Mouse (Mus musculus): Measurements from ENCODE around the gene Rbm19. TPM values are rescaled to one million over a fixed set of nuclear protein-coding genes. Genes with fewer than 3 reads are reported as not detected.
A peak's percentile ranks its signal among the peaks of the same experiment; 100 is the strongest.

Gene Rbm19
- polyA plus RNA-seq, 1 experiment = 8.3 TPM

DNA sequence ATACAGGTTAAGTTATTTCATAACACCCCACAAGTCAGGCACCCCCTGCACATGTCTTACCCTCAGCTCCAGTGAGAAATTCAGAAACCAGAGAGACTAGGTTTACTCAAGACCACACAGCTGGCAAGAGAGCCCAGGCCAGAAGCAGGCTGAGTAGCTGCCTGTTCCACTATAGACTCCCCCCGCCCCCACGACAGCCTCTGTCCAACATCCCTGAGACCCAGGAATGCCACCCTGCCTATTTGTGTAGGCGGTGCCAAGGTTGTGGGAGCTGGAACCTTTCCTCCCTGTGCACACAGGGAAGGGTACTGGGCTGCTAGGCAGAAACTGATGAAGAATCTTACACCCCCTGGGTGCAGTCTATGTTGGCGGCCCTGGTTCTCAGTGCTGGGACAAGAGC lies 91.2 kb downstream of the Rbm19 start:
- H3K27ac ChIP-seq (ENCODE audit: insufficient read depth, low read length) = no peak overlapping the region
- no peaks in the 10 kb centered on the region for H3K4me1 ChIP-seq (ENCODE audit: control insufficient read depth, insufficient read depth, low read length)
- TF ChIP-seq CTCF (IDR thresholded peaks at IDR 0.05; ENCODE audit: extremely low read depth, insufficient read depth, low read length) (no peak), POLR2A (IDR thresholded peaks at IDR 0.05; ENCODE audit: extremely low read depth, insufficient read depth, low read length) (no peak)
- no peak overlapping the region for H3K4me3 ChIP-seq (ENCODE audit: insufficient read depth, low read length)

- Histone ChIP-seq H3K27ac (ENCODE audit: insufficient read depth, low read length) (no peak overlapping the region), H3K4me3 (ENCODE audit: insufficient read depth, low read length) (no peak overlapping the region), H3K4me1 (ENCODE audit: control insufficient read depth, insufficient read depth, low read length) (no peaks in the 10 kb centered on the region)
- TF ChIP-seq CTCF (IDR thresholded peaks at IDR 0.05; ENCODE audit: extremely low read depth, insufficient read depth, low read length) (no peak), POLR2A (IDR thresholded peaks at IDR 0.05; ENCODE audit: extremely low read depth, insufficient read depth, low read length) (no peak)
Measured at GRCm38 (mm10) chr5:120210668-120211067, 94.4 kb downstream of the Rbm19 start.

- H3K4me1 ChIP-seq (ENCODE audit: control insufficient read depth, insufficient read depth, low read length) = no peaks in the 10 kb centered on the region
- no peak for TF ChIP-seq POLR2A (IDR thresholded peaks at IDR 0.05; ENCODE audit: extremely low read depth, insufficient read depth, low read length)
- TF ChIP-seq CTCF (IDR thresholded peaks at IDR 0.05; ENCODE audit: extremely low read depth, insufficient read depth, low read length) = peak; percentile 39; the same call in 1 of the 2 replicates
- H3K4me3 ChIP-seq (ENCODE audit: insufficient read depth, low read length) = no peak overlapping the region
- H3K27ac ChIP-seq (ENCODE audit: insufficient read depth, low read length) = no peak overlapping the region
Measured at GRCm38 (mm10) chr5:120211182-120211581, 94.9 kb downstream of the Rbm19 start.

- no peaks in the 10 kb centered on the region for H3K4me1 ChIP-seq (ENCODE audit: control insufficient read depth, insufficient read depth, low read length)
- TF ChIP-seq POLR2A (IDR thresholded peaks at IDR 0.05; ENCODE audit: extremely low read depth, insufficient read depth, low read length) (no peak), CTCF (IDR thresholded peaks at IDR 0.05; ENCODE audit: extremely low read depth, insufficient read depth, low read length) (no peak)
- no peak overlapping the region for H3K4me3 ChIP-seq (ENCODE audit: insufficient read depth, low read length)
- H3K27ac ChIP-seq (ENCODE audit: insufficient read depth, low read length) = no peak overlapping the region
Measured at GRCm38 (mm10) chr5:120214511-120214910, 98.2 kb downstream of the Rbm19 start.

DNA sequence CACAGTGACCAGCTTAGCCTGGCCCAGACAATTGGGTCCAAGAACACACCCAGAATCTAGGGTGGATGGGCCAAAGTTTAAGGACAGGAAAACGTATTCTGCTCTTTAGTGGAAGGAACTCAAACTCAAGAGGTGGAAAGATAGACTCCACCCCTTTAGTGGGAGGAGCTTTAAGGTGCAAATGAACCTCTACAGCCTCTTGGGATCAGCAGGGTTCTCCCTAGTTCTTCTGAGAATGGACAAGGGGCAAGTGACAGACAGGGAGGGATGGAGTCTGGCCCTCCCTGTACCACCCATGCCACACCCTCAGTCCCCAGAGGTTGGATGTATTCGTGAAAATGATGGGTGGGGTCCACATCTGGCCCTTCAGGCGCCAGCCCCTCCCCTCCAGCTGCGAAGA lies 105.0 kb downstream of the Rbm19 start:
- Histone ChIP-seq H3K27ac (ENCODE audit: insufficient read depth, low read length) (no peak overlapping the region), H3K4me1 (ENCODE audit: control insufficient read depth, insufficient read depth, low read length) (no peaks in the 10 kb centered on the region), H3K4me3 (ENCODE audit: insufficient read depth, low read length) (no peak overlapping the region)
- TF ChIP-seq POLR2A (IDR thresholded peaks at IDR 0.05; ENCODE audit: extremely low read depth, insufficient read depth, low read length) (no peak), CTCF (IDR thresholded peaks at IDR 0.05; ENCODE audit: extremely low read depth, insufficient read depth, low read length) (no peak)

DNA sequence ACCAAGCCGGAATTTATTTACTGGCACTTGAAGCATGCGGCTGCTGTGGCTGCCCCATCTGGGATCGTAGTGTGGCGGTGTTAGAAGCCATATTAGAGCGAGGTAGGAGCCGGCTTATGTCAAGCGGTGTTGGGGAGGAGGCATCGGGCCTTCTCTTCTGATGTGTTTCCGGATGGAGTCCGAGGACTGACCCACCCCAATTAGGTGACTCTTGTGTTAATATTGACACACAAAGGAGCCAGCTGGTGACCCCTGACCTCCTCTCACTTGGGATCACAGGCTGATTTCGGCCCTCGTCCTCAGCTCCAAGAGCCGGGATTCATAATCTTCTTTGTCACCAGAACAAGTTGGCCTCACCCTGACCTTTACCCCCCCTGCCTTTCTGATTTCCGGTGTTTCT lies 109.1 kb downstream of the Rbm19 start:
- TF ChIP-seq POLR2A (IDR thresholded peaks at IDR 0.05; ENCODE audit: extremely low read depth, insufficient read depth, low read length) = no peak
- no peak for TF ChIP-seq CTCF (IDR thresholded peaks at IDR 0.05; ENCODE audit: extremely low read depth, insufficient read depth, low read length)
- Histone ChIP-seq H3K4me3 (ENCODE audit: insufficient read depth, low read length) (no peak overlapping the region), H3K4me1 (ENCODE audit: control insufficient read depth, insufficient read depth, low read length) (no peaks in the 10 kb centered on the region), H3K27ac (ENCODE audit: insufficient read depth, low read length) (no peak overlapping the region)

DNA sequence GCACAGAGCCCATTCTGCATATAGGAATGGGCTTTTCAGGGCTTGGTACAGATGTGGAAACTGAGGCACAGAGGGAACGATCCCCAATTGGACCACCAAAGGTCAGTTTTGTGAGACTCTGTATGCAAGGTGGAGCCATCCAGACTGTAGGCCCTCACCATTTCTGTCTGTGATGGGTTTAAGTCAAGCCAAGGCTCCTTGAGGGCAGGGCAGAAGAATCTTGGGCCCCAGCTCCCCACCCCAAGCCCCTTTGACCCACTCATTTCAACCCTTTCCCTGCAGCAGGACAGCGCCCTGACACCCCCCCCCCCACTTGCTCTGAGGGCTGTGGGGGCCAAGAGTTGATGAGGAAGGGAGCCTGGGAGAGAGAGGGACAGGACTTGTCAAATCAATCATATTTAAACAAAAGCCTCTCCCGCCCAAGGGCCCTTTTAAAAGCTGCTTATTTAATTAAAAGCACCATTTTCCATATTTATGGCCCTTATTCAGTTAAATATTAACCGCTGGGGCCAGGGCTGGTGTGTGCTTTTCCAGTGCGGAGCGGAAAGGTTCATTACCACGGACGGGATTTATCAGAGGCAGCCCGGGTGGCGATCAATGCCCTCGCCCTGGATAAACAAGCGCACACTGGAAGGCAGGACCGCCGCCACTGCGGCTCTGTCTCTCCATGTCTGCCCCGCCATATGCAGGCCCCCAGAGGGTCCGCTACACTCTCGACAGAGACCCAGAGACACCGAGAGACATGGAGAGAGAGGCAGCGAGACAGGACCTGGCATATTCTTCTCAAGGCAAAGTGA lies 112.5 kb downstream of the Rbm19 start:
- no peak overlapping the region for H3K4me3 ChIP-seq (ENCODE audit: insufficient read depth, low read length)
- TF ChIP-seq CTCF (IDR thresholded peaks at IDR 0.05; ENCODE audit: extremely low read depth, insufficient read depth, low read length) (no peak), POLR2A (IDR thresholded peaks at IDR 0.05; ENCODE audit: extremely low read depth, insufficient read depth, low read length) (no peak)

GRCm38 (mm10) chr5:120231435-120232147 lies 115.3 kb downstream of the Rbm19 start:
- no peak overlapping the region for H3K4me3 ChIP-seq (ENCODE audit: insufficient read depth, low read length)
- no peaks in the 10 kb centered on the region for H3K4me1 ChIP-seq (ENCODE audit: control insufficient read depth, insufficient read depth, low read length)
- no peak for TF ChIP-seq POLR2A (IDR thresholded peaks at IDR 0.05; ENCODE audit: extremely low read depth, insufficient read depth, low read length)
- TF ChIP-seq CTCF (IDR thresholded peaks at IDR 0.05; ENCODE audit: extremely low read depth, insufficient read depth, low read length) = no peak
- H3K27ac ChIP-seq (ENCODE audit: insufficient read depth, low read length) = no peak overlapping the region

More for the DNA sequence above, 112.5 kb downstream of the Rbm19 start:
- Histone ChIP-seq H3K4me1 (ENCODE audit: control insufficient read depth, insufficient read depth, low read length) (no peaks in the 10 kb centered on the region), H3K27ac (ENCODE audit: insufficient read depth, low read length) (no peak overlapping the region)

DNA sequence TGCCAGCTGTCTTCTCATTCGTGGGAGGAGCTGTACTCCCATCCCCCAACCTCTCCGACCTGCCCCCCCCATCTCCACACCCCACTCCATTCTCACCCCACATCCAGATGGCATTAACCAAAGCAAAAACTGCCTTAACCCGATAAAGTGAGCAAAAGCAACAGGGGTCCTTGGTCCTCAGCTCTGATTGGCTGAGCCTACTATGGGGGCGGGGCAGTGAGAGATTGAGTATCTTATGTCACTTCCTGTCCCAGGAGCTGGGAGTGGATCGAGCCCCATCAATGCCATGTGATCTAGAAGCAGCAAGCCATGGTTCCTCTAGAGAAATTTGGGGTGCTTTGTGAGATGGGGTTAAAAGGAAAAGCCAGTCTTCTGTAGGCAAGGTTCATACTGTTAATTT lies 118.9 kb downstream of the Rbm19 start:
- no peak for TF ChIP-seq CTCF (IDR thresholded peaks at IDR 0.05; ENCODE audit: extremely low read depth, insufficient read depth, low read length)
- TF ChIP-seq POLR2A (IDR thresholded peaks at IDR 0.05; ENCODE audit: extremely low read depth, insufficient read depth, low read length) = no peak
- no peak overlapping the region for H3K4me3 ChIP-seq (ENCODE audit: insufficient read depth, low read length)
- no peak overlapping the region for H3K27ac ChIP-seq (ENCODE audit: insufficient read depth, low read length)
- no peaks in the 10 kb centered on the region for H3K4me1 ChIP-seq (ENCODE audit: control insufficient read depth, insufficient read depth, low read length)

DNA sequence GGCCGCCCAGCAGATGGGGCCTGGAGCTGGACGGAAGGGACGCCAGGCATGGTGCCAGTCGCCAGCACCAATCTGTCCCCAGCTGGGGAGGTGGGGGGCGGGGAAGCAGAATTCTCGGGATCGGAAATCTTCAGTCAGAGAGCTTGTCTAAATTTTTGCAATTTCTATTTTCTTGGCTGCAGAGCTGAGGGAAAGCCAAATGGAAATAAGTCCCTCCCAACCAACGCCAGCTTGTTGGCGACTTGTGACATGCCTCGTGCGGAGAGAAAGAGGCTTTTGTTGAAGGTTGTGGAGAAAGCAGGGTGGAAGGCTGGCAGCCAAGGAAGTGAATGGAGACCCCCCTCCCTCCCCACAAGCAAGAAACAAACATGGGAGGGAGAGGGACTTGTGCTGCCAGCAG lies 119.3 kb downstream of the Rbm19 start:
- Histone ChIP-seq H3K27ac (ENCODE audit: insufficient read depth, low read length) (no peak overlapping the region), H3K4me3 (ENCODE audit: insufficient read depth, low read length) (no peak overlapping the region), H3K4me1 (ENCODE audit: control insufficient read depth, insufficient read depth, low read length) (no peaks in the 10 kb centered on the region)
- TF ChIP-seq CTCF (IDR thresholded peaks at IDR 0.05; ENCODE audit: extremely low read depth, insufficient read depth, low read length) = no peak
- TF ChIP-seq POLR2A (IDR thresholded peaks at IDR 0.05; ENCODE audit: extremely low read depth, insufficient read depth, low read length) = no peak
